In genomic region chr11:84128943-84129798, GRCm38 (mm10) we compare ENCODE assay signal across 8 mouse cellular contexts. TPM values are rescaled to one million over a fixed set of nuclear protein-coding genes. Genes with fewer than 3 reads are reported as not detected.
A peak's percentile ranks its signal among the peaks of the same experiment; 100 is the strongest.
DNase-seq lines count a peak whose midpoint lies in the region; ATAC-seq lines count a peak whose summit lies in the region.

Gene Tada2a (minus strand): TSS chr11:84129600.
Gene Acaca (plus strand): TSS chr11:84129672.

- WGBS in heart, embryonic 13.5 days, result under 1% methylated on average over 79 of the region's 83 CpGs
- under 1% methylated on average over 82 of the region's 83 CpGs for WGBS in liver, embryonic 15.5 days (ENCODE audit: insufficient replicate concordance)
- under 1% methylated on average over 67 of the region's 83 CpGs for WGBS in neural tube, embryonic 11.5 days
- under 1% methylated on average over 78 of the region's 83 CpGs for WGBS in stomach, embryonic 16.5 days

- peak; percentile 82 for ATAC-seq in erythroid progenitor cell, adult 5-6 weeks (replicated peaks; ENCODE audit: low FRiP score, poor library complexity, severe bottlenecking)
- peak; percentile 80 for ATAC-seq in heart, embryonic 13.5 days (ENCODE audit: extremely low read depth, insufficient number of reproducible peaks, low FRiP score, low TSS enrichment)
- ATAC-seq in liver, embryonic 15.5 days (ENCODE audit: insufficient read depth), result peak; percentile 95
- peak; percentile 79 for ATAC-seq in neural tube, embryonic 11.5 days (ENCODE audit: insufficient read depth, low FRiP score, low TSS enrichment)
- peak; percentile 95 for ATAC-seq in stomach, embryonic 16.5 days (ENCODE audit: insufficient read depth, low FRiP score)

- no peak within 1 kb of the TSS for H3K27ac ChIP-seq in brown adipose tissue, adult 24 weeks (replicated peaks; ENCODE audit: low read depth, low read length)
- H3K27ac ChIP-seq in heart, embryonic 13.5 days (replicated peaks), result peak within 1 kb of the TSS; percentile 55
- H3K27ac ChIP-seq in liver, embryonic 15.5 days (replicated peaks), result peak within 1 kb of the TSS; percentile 45; the same call in 1 of the 2 replicates
- peak within 1 kb of the TSS; percentile 49; the same call in 1 of the 2 replicates for H3K27ac ChIP-seq in neural tube, embryonic 11.5 days (ENCODE audit: low read depth, low read length)
- H3K27ac ChIP-seq in stomach, embryonic 16.5 days (ENCODE audit: low read length), result no peak within 1 kb of the TSS

- H3K4me1 ChIP-seq in brown adipose tissue, adult 24 weeks (ENCODE audit: control insufficient read depth, insufficient read depth, insufficient read length, low read length), result no peaks in the 10 kb centered on the region
- peaks cover 13% of the 10 kb centered on the region for H3K4me1 ChIP-seq in heart, embryonic 13.5 days
- H3K4me1 ChIP-seq in liver, embryonic 15.5 days (replicated peaks), result peaks cover 17% of the 10 kb centered on the region
- H3K4me1 ChIP-seq in neural tube, embryonic 11.5 days (ENCODE audit: control insufficient read depth, insufficient read depth, low read length), result peaks cover 5% of the 10 kb centered on the region; the same call in 1 of the 2 replicates
- H3K4me1 ChIP-seq in stomach, embryonic 16.5 days (ENCODE audit: control insufficient read depth, insufficient read depth, low read length), result no peaks in the 10 kb centered on the region

- H3K4me3 ChIP-seq in brown adipose tissue, adult 24 weeks (ENCODE audit: insufficient read depth, low read depth, low read length), result peak within 1 kb of the TSS; percentile 88
- peak within 1 kb of the TSS; percentile 82 for H3K4me3 ChIP-seq in heart, embryonic 13.5 days
- peak within 1 kb of the TSS; percentile 79 for H3K4me3 ChIP-seq in liver, embryonic 15.5 days (replicated peaks)
- peak within 1 kb of the TSS; percentile 81 for H3K4me3 ChIP-seq in neural tube, embryonic 11.5 days (ENCODE audit: low read depth, low read length)
- peak within 1 kb of the TSS; percentile 71 for H3K4me3 ChIP-seq in stomach, embryonic 16.5 days (replicated peaks; ENCODE audit: low read length)

- peak within 1 kb of the TSS; percentile 87 for H3K9ac ChIP-seq in heart, embryonic 13.5 days
- peak within 1 kb of the TSS; percentile 76 for H3K9ac ChIP-seq in liver, embryonic 15.5 days
- H3K9ac ChIP-seq in neural tube, embryonic 11.5 days (ENCODE audit: low read length), result peak within 1 kb of the TSS; percentile 80
- H3K9ac ChIP-seq in stomach, embryonic 16.5 days (ENCODE audit: low read length), result peak within 1 kb of the TSS; percentile 93

- peak within 1 kb of the TSS; percentile 89 for H3K4me2 ChIP-seq in heart, embryonic 13.5 days
- H3K4me2 ChIP-seq in liver, embryonic 15.5 days, result peak within 1 kb of the TSS; percentile 90
- peak within 1 kb of the TSS; percentile 79 for H3K4me2 ChIP-seq in neural tube, embryonic 11.5 days (ENCODE audit: low read depth)
- H3K4me2 ChIP-seq in stomach, embryonic 16.5 days (ENCODE audit: low read depth, low read length), result peak within 1 kb of the TSS; percentile 91

- no peaks in the 10 kb centered on the region for H3K9me3 ChIP-seq in heart, embryonic 13.5 days
- no peaks in the 10 kb centered on the region for H3K9me3 ChIP-seq in liver, embryonic 15.5 days (replicated peaks)
- H3K9me3 ChIP-seq in neural tube, embryonic 11.5 days (ENCODE audit: control insufficient read depth, low read length), result no peaks in the 10 kb centered on the region
- H3K9me3 ChIP-seq in stomach, embryonic 16.5 days (replicated peaks; ENCODE audit: control insufficient read depth, low read length), result no peaks in the 10 kb centered on the region

- peak; percentile 60 to 68 for DNase-seq in CD8-positive naive resting alpha-beta T cell, adult 2 months (ENCODE audit: low read depth in 2 of 2, low spot score in 2 of 2)
- peak; percentile 87 for DNase-seq in kidney, postnatal 10 days
- peak; percentile 92 for DNase-seq in neural tube, embryonic 11.5 days (ENCODE audit: low spot score)

- H3K27me3 ChIP-seq in heart, embryonic 13.5 days (replicated peaks), result no peaks in the 10 kb centered on the region
- H3K27me3 ChIP-seq in liver, embryonic 15.5 days, result peaks cover 20% of the 10 kb centered on the region
- no peaks in the 10 kb centered on the region for H3K27me3 ChIP-seq in neural tube, embryonic 11.5 days (ENCODE audit: control insufficient read depth, insufficient read depth, low read length)
- no peaks in the 10 kb centered on the region for H3K27me3 ChIP-seq in stomach, embryonic 16.5 days (ENCODE audit: control insufficient read depth, insufficient read depth, low read length)

- peaks cover 29% of the 10 kb centered on the region for H3K36me3 ChIP-seq in heart, embryonic 13.5 days
- H3K36me3 ChIP-seq in liver, embryonic 15.5 days (replicated peaks), result peaks cover 27% of the 10 kb centered on the region
- peaks cover 3% of the 10 kb centered on the region; the same call in 1 of the 2 replicates for H3K36me3 ChIP-seq in neural tube, embryonic 11.5 days (ENCODE audit: control insufficient read depth, insufficient read depth, low read length)
- H3K36me3 ChIP-seq in stomach, embryonic 16.5 days (ENCODE audit: control insufficient read depth, insufficient read depth, low read length), result 0 out of 2 replicates have a peak, but pooled peaks cover 2% of the 10 kb centered on the region

RNA-seq across cellular contexts. Expression of gene Tada2a, which starts in this region (rescaled TPM):
- polyA plus RNA-seq in brown adipose tissue, adult 24 weeks (2012; ENCODE audit: insufficient read depth, insufficient read length, missing spikeins), result 5.4 and 5.5 TPM in 2 replicates
- 2.5 and 3.6 TPM in 2 replicates for total RNA-seq in erythroid progenitor cell, adult 5-6 weeks (2015; ENCODE audit: low replicate concordance)
- 4.0 and 5.8 TPM in 2 replicates for total RNA-seq in erythroid progenitor cell, adult 5-6 weeks (2017; ENCODE audit: low replicate concordance)
- polyA plus RNA-seq in heart, embryonic 13.5 days (2015; fragmentation: Nextera tagmentation; extraction: Ambion mirVana), result 19.9 and 20.4 TPM in 2 replicates
- 6.9 and 8.1 TPM in 2 replicates for polyA plus RNA-seq in liver, embryonic 15.5 days (2015; fragmentation: Nextera tagmentation; extraction: Ambion mirVana)
- 32.8 and 37.5 TPM in 2 replicates for polyA plus RNA-seq in neural tube, embryonic 11.5 days (2014; fragmentation: Nextera tagmentation; extraction: Ambion mirVana)
- 25.9 and 26.0 TPM in 2 replicates for polyA plus RNA-seq in stomach, embryonic 16.5 days (2015; fragmentation: Nextera tagmentation; extraction: Ambion mirVana)

RNA-seq across cellular contexts. Expression of gene Acaca, which starts in this region (rescaled TPM):
- 941 and 1,135 TPM in 2 replicates for polyA plus RNA-seq in brown adipose tissue, adult 24 weeks (2012; ENCODE audit: insufficient read depth, insufficient read length, missing spikeins)
- 5.9 and 6.5 TPM in 2 replicates for total RNA-seq in erythroid progenitor cell, adult 5-6 weeks (2015; ENCODE audit: low replicate concordance)
- 2.7 and 5.0 TPM in 2 replicates for total RNA-seq in erythroid progenitor cell, adult 5-6 weeks (2017; ENCODE audit: low replicate concordance)
- 6.6 and 6.7 TPM in 2 replicates for polyA plus RNA-seq in heart, embryonic 13.5 days (2015; fragmentation: Nextera tagmentation; extraction: Ambion mirVana)
- 5.4 and 5.5 TPM in 2 replicates for polyA plus RNA-seq in liver, embryonic 15.5 days (2015; fragmentation: Nextera tagmentation; extraction: Ambion mirVana)
- 29.4 and 29.9 TPM in 2 replicates for polyA plus RNA-seq in neural tube, embryonic 11.5 days (2014; fragmentation: Nextera tagmentation; extraction: Ambion mirVana)
- 13.5 and 16.1 TPM in 2 replicates for polyA plus RNA-seq in stomach, embryonic 16.5 days (2015; fragmentation: Nextera tagmentation; extraction: Ambion mirVana)

Comparison
In these comparisons a context has a peak if more than half of its experiments do, and no peak if none do; other contexts are left out.
1. RNA of gene Acaca (polyA plus RNA-seq): 941 to 1,135 TPM in brown adipose tissue, adult 24 weeks; 29.4 to 29.9 TPM in neural tube, embryonic 11.5 days, 13.5 to 16.1 TPM in stomach, embryonic 16.5 days, 6.6 to 6.7 TPM in heart, embryonic 13.5 days and 5.4 to 5.5 TPM in liver, embryonic 15.5 days; every median in the first group is over 10 times any median in the second.
2. H3K27ac ChIP-seq: peak in heart, embryonic 13.5 days (single experiment), liver, embryonic 15.5 days (single experiment) and neural tube, embryonic 11.5 days (single experiment); none in brown adipose tissue, adult 24 weeks (single experiment) and stomach, embryonic 16.5 days (single experiment).
3. Peak in every context shown above with its lines, with median percentiles within 50 percentile points of each other: DNase-seq, H3K4me3 ChIP-seq, ATAC-seq, H3K4me2 ChIP-seq and H3K9ac ChIP-seq.